Mouse (Mus musculus) kidney, embryonic 15.5 days (tissue): ENCODE measurements at regions not wholly inside any gene's neighbourhood (a gene's known extent, or its start where the extent isn't known, plus 50 kb on each side); places are given as distances from the start of the nearest gene placed in this dataset.
A peak's percentile ranks its signal among the peaks of the same experiment; 100 is the strongest.

ENCODE experiments used
- ATAC-seq: fragments of 200-750 bp; cut with Nextera tagmentation; replicated peaks from 2 replicates; pipeline ENCODE4 v1.8.0; 2017; ENCODE audit warnings: moderate TSS enrichment; ENCODE audit not compliant: low FRiP score
- H3K27ac ChIP-seq: fragments of 300-500 bp; sonication (generic); 2 replicates; pipeline ENCODE4 v1.5.1; 2015; ENCODE audit warnings: mild to moderate bottlenecking, inconsistent platforms
- H3K27me3 ChIP-seq: fragments of 300-500 bp; sonication (generic); 2 replicates; pipeline ENCODE4 v1.6.1; 2015; ENCODE audit warnings: inconsistent platforms
- H3K36me3 ChIP-seq: fragments of 300-500 bp; sonication (generic); 2 replicates; pipeline ENCODE4 v1.6.1; 2015; ENCODE audit warnings: inconsistent platforms
- H3K4me1 ChIP-seq: fragments of 300-500 bp; sonication (generic); 2 replicates; pipeline ENCODE4 v1.6.1; 2015; ENCODE audit warnings: inconsistent platforms
- H3K4me2 ChIP-seq: fragments of 300-500 bp; sonication (generic); 2 replicates; pipeline ENCODE4 v1.6.1; 2015; ENCODE audit warnings: moderate library complexity, mild to moderate bottlenecking, inconsistent platforms
- H3K4me3 ChIP-seq: fragments of 300-500 bp; sonication (generic); replicated peaks from 2 replicates; pipeline ENCODE4 v1.5.1; 2015; ENCODE audit warnings: mild to moderate bottlenecking, inconsistent platforms
- H3K9ac ChIP-seq: fragments of 300-500 bp; sonication (generic); 2 replicates; pipeline ENCODE4 v1.6.1; 2015; ENCODE audit warnings: mild to moderate bottlenecking, inconsistent platforms
- H3K9me3 ChIP-seq: fragments of 300-500 bp; sonication (generic); replicated peaks from 2 replicates; pipeline ENCODE4 v1.6.1; 2016; ENCODE audit warnings: inconsistent platforms
- WGBS: fragments of 180-500 bp; shearing (Covaris S2); methylation state at CpG from one replicate; pipeline ENCODE4 v1.1.7; 2015; ENCODE audit warnings: mixed read lengths; 5-methylcytosine and 5-hydroxymethylcytosine counted together

- Histone ChIP-seq H3K27me3 (no peaks in the 10 kb centered on the region), H3K4me2 (no peak overlapping the region), H3K9me3 (no peaks in the 10 kb centered on the region), H3K4me3 (no peak overlapping the region), H3K36me3 (no peaks in the 10 kb centered on the region), H3K27ac (no peak overlapping the region), H3K9ac (no peak overlapping the region), H3K4me1 (no peaks in the 10 kb centered on the region)
- 59% methylated on average over 2 of the region's 2 CpGs for WGBS
- ATAC-seq, result no peak
Observed at GRCm38 (mm10) chr4:37445268-37445667, 493.7 kb upstream of the Lingo2 start.

GRCm38 (mm10) chr4:37412755-37413154 is 461.2 kb upstream of the Lingo2 start:
- H3K4me2 ChIP-seq, result no peak overlapping the region
- WGBS, result 64% methylated on average over 2 of the region's 2 CpGs

GRCm38 (mm10) chr4:37388118-37388517 is 436.6 kb upstream of the Lingo2 start:
- Histone ChIP-seq H3K36me3 (no peaks in the 10 kb centered on the region), H3K9me3 (no peaks in the 10 kb centered on the region), H3K27me3 (no peaks in the 10 kb centered on the region), H3K4me1 (no peaks in the 10 kb centered on the region), H3K27ac (no peak overlapping the region), H3K9ac (no peak overlapping the region), H3K4me2 (no peak overlapping the region), H3K4me3 (no peak overlapping the region)
- ATAC-seq, result no peak

More at GRCm38 (mm10) chr4:37412755-37413154, 461.2 kb upstream of the Lingo2 start:
- H3K4me1 ChIP-seq, result no peaks in the 10 kb centered on the region
- no peak overlapping the region for H3K27ac ChIP-seq
- H3K4me3 ChIP-seq, result no peak overlapping the region
- no peaks in the 10 kb centered on the region for H3K27me3 ChIP-seq
- H3K9ac ChIP-seq, result no peak overlapping the region
- ATAC-seq, result no peak
- no peaks in the 10 kb centered on the region for H3K36me3 ChIP-seq
- no peaks in the 10 kb centered on the region for H3K9me3 ChIP-seq

DNA sequence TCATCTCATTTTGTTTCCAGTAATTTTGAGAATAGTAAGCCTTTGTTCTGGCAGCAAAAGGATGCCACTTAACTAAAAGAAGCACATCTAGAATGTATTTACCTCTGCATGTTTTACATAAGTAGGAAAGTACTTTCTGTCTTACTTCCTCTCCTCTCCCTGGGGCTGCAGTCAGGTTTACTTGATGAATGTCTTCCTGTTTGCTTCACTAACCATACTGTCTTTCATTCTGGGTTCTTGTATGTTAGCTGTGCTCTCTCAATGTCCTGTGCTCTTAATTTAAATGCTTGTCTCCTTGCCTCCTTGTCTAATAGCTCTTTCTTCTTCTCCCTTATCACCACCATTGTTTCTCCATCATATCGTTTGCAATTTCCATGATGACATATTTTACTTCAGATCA is 435.3 kb upstream of the Lingo2 start:
- Histone ChIP-seq H3K9me3 (no peaks in the 10 kb centered on the region), H3K4me1 (no peaks in the 10 kb centered on the region), H3K4me3 (no peak overlapping the region), H3K9ac (no peak overlapping the region), H3K4me2 (no peak overlapping the region), H3K27ac (no peak overlapping the region), H3K27me3 (no peaks in the 10 kb centered on the region), H3K36me3 (no peaks in the 10 kb centered on the region)
- WGBS, result 53% methylated on average over 1 of the region's 1 CpGs
- ATAC-seq, result 0 out of 2 replicates have a peak, but pooled peaks have one; percentile 62

GRCm38 (mm10) chr4:37364209-37364608 is 412.7 kb upstream of the Lingo2 start:
- no peaks in the 10 kb centered on the region for H3K27me3 ChIP-seq
- H3K36me3 ChIP-seq, result no peaks in the 10 kb centered on the region
- WGBS, result 77% methylated on average over 3 of the region's 3 CpGs

GRCm38 (mm10) chr4:37361254-37361653 is 409.7 kb upstream of the Lingo2 start:
- ATAC-seq, result no peak
- Histone ChIP-seq H3K36me3 (no peaks in the 10 kb centered on the region), H3K4me3 (no peak overlapping the region), H3K27ac (no peak overlapping the region), H3K27me3 (no peaks in the 10 kb centered on the region), H3K4me1 (no peaks in the 10 kb centered on the region), H3K9me3 (no peaks in the 10 kb centered on the region), H3K4me2 (no peak overlapping the region), H3K9ac (no peak overlapping the region)
- 85% methylated on average over 5 of the region's 5 CpGs for WGBS

More at GRCm38 (mm10) chr4:37364209-37364608, 412.7 kb upstream of the Lingo2 start:
- no peaks in the 10 kb centered on the region for H3K9me3 ChIP-seq
- H3K4me2 ChIP-seq, result no peak overlapping the region
- no peak for ATAC-seq
- H3K27ac ChIP-seq, result no peak overlapping the region
- H3K4me3 ChIP-seq, result no peak overlapping the region
- H3K4me1 ChIP-seq, result no peaks in the 10 kb centered on the region
- no peak overlapping the region for H3K9ac ChIP-seq

DNA sequence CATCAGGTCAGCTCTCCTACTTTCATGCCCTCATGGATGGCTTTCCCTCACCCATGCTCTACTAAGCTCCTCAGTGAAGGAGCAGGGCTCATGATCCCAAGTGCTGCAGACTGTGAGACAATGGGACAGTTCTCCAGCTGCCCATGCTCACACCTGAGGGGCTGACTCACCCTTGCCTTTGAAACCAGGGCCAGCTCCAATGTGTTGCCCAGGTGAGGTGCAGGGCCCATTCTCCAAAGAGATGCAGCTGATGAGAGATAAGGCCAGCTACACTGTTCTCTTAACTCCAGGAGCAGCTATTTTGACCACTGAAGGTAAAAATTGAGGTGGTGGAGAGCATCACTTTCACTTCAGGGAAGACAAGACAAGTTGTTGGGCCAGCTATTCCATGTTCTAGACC is 386.8 kb upstream of the Lingo2 start:
- H3K27ac ChIP-seq, result no peak overlapping the region
- ATAC-seq, result no peak
- no peaks in the 10 kb centered on the region for H3K4me1 ChIP-seq
- no peak overlapping the region for H3K9ac ChIP-seq
- no peak overlapping the region for H3K4me2 ChIP-seq
- H3K27me3 ChIP-seq, result no peaks in the 10 kb centered on the region
- H3K9me3 ChIP-seq, result no peaks in the 10 kb centered on the region
- no peak overlapping the region for H3K4me3 ChIP-seq
- H3K36me3 ChIP-seq, result no peaks in the 10 kb centered on the region
